In genomic region chr2:174344996-174345395, GRCm38 (mm10) we compare ENCODE assay signal across 8 mouse cellular contexts. TPM values are rescaled to one million over a fixed set of nuclear protein-coding genes. Genes with fewer than 3 reads are reported as not detected.
DNase-seq lines count a peak whose midpoint lies in the region; ATAC-seq and TF ChIP-seq lines count a peak whose summit lies in the region.
"Had no signal": no experiment of that assay in that cellular context is flagged by ENCODE, and none has a peak within 500 bp of the region (broad histone marks: within the 10 kb centered on the region; RNA-seq: fewer than 3 reads in every experiment).

No protein-coding gene starts in this region.

- no peaks in the 10 kb centered on the region for H3K9me3 ChIP-seq in intestine, embryonic 14.5 days (ENCODE audit: control insufficient read depth, low read length)
- H3K9me3 ChIP-seq in intestine, embryonic 15.5 days, result no peaks in the 10 kb centered on the region
- H3K9me3 ChIP-seq in midbrain, embryonic 15.5 days, result no peaks in the 10 kb centered on the region
- no peaks in the 10 kb centered on the region for H3K9me3 ChIP-seq in midbrain, embryonic 11.5 days (ENCODE audit: control insufficient read depth, low read length)
- no peaks in the 10 kb centered on the region for H3K9me3 ChIP-seq in heart, postnatal 0 days (replicated peaks; ENCODE audit: control insufficient read depth, low read length)
- no peaks in the 10 kb centered on the region for H3K9me3 ChIP-seq in stomach, postnatal 0 days (ENCODE audit: control insufficient read depth, low read length)

- peak overlapping the region; percentile 85; the same call in 1 of the 2 replicates for H3K27ac ChIP-seq in intestine, embryonic 14.5 days (ENCODE audit: low read depth)
- H3K27ac ChIP-seq in intestine, embryonic 15.5 days, result no peak overlapping the region
- H3K27ac ChIP-seq in midbrain, embryonic 15.5 days, result peak overlapping the region; percentile 26
- no peak overlapping the region for H3K27ac ChIP-seq in midbrain, embryonic 11.5 days (ENCODE audit: low read depth, low read length)
- peak overlapping the region; percentile 84 for H3K27ac ChIP-seq in heart, postnatal 0 days (ENCODE audit: low read depth)
- H3K27ac ChIP-seq in stomach, postnatal 0 days (replicated peaks), result 0 out of 2 replicates have a peak overlapping the region, but pooled peaks have one; percentile 49

- H3K4me3 ChIP-seq in intestine, embryonic 14.5 days (ENCODE audit: low read depth, low read length), result no peak overlapping the region
- H3K4me3 ChIP-seq in intestine, embryonic 15.5 days (replicated peaks), result no peak overlapping the region
- no peak overlapping the region for H3K4me3 ChIP-seq in midbrain, embryonic 15.5 days
- H3K4me3 ChIP-seq in midbrain, embryonic 11.5 days (ENCODE audit: low read depth, low read length), result no peak overlapping the region
- no peak overlapping the region for H3K4me3 ChIP-seq in heart, postnatal 0 days (ENCODE audit: low read depth, low read length)
- no peak overlapping the region for H3K4me3 ChIP-seq in stomach, postnatal 0 days (ENCODE audit: low read depth, low read length)

- 93% methylated on average over 16 of the region's 16 CpGs for WGBS in intestine, embryonic 14.5 days
- WGBS in intestine, embryonic 15.5 days, result 96% methylated on average over 16 of the region's 16 CpGs
- WGBS in midbrain, embryonic 15.5 days, result 92% methylated on average over 16 of the region's 16 CpGs
- WGBS in midbrain, embryonic 11.5 days, result 97% methylated on average over 16 of the region's 16 CpGs
- 87% methylated on average over 16 of the region's 16 CpGs for WGBS in heart, postnatal 0 days
- WGBS in stomach, postnatal 0 days, result 91% methylated on average over 16 of the region's 16 CpGs

- H3K36me3 ChIP-seq in intestine, embryonic 14.5 days (ENCODE audit: control insufficient read depth, insufficient read depth, low read length), result peaks cover 65% of the 10 kb centered on the region
- peaks cover 26% of the 10 kb centered on the region for H3K36me3 ChIP-seq in intestine, embryonic 15.5 days
- peaks cover 28% of the 10 kb centered on the region for H3K36me3 ChIP-seq in midbrain, embryonic 15.5 days (replicated peaks)
- H3K36me3 ChIP-seq in midbrain, embryonic 11.5 days (ENCODE audit: control insufficient read depth, insufficient read depth, low read length), result peaks cover 28% of the 10 kb centered on the region
- H3K36me3 ChIP-seq in heart, postnatal 0 days (replicated peaks; ENCODE audit: control insufficient read depth, insufficient read depth, low read length), result peaks cover 41% of the 10 kb centered on the region
- H3K36me3 ChIP-seq in stomach, postnatal 0 days (ENCODE audit: control insufficient read depth, insufficient read depth, low read length), result peaks cover 21% of the 10 kb centered on the region

- H3K27me3 ChIP-seq in intestine, embryonic 14.5 days (replicated peaks; ENCODE audit: control insufficient read depth, insufficient read depth, low read length), result no peaks in the 10 kb centered on the region
- no peaks in the 10 kb centered on the region for H3K27me3 ChIP-seq in intestine, embryonic 15.5 days (replicated peaks)
- no peaks in the 10 kb centered on the region for H3K27me3 ChIP-seq in midbrain, embryonic 15.5 days (replicated peaks)
- H3K27me3 ChIP-seq in midbrain, embryonic 11.5 days (ENCODE audit: control insufficient read depth, insufficient read depth, low read length), result no peaks in the 10 kb centered on the region
- H3K27me3 ChIP-seq in heart, postnatal 0 days (ENCODE audit: control insufficient read depth, insufficient read depth, low read length), result no peaks in the 10 kb centered on the region
- no peaks in the 10 kb centered on the region for H3K27me3 ChIP-seq in stomach, postnatal 0 days (ENCODE audit: control insufficient read depth, insufficient read depth, low read length)

- DNase-seq in intestine, embryonic 14.5 days (ENCODE audit: low spot score), result no peak
- DNase-seq in midbrain, embryonic 11.5 days (ENCODE audit: low spot score, missing footprints), result no peak
- DNase-seq in heart, postnatal 0 days (ENCODE audit: low spot score), result no peak
- no peak for DNase-seq in stomach, postnatal 0 days (ENCODE audit: low spot score)
- no peak for DNase-seq in urinary bladder, adult 18-20 months (ENCODE audit: low spot score in 2 of 2)
- DNase-seq: embryo, embryonic 11 days had no signal

- TF ChIP-seq CTCF in heart, postnatal 0 days (IDR thresholded peaks at IDR 0.05; ENCODE audit: low read depth), result no peak
- TF ChIP-seq CTCF in stomach, postnatal 0 days (IDR thresholded peaks at IDR 0.05; ENCODE audit: low read depth), result no peak

- no peak for ATAC-seq in intestine, embryonic 14.5 days (replicated peaks; ENCODE audit: low FRiP score, low TSS enrichment, low read depth)
- ATAC-seq in intestine, embryonic 15.5 days, result no peak
- ATAC-seq in midbrain, embryonic 15.5 days (replicated peaks), result no peak
- ATAC-seq in midbrain, embryonic 11.5 days (ENCODE audit: low FRiP score), result no peak
- no peak for ATAC-seq in heart, postnatal 0 days (ENCODE audit: insufficient read depth, low read depth)
- no peak for ATAC-seq in stomach, postnatal 0 days (ENCODE audit: low FRiP score, low TSS enrichment)

- no peak overlapping the region for H3K4me2 ChIP-seq in intestine, embryonic 14.5 days (ENCODE audit: low read length)
- H3K4me2 ChIP-seq in intestine, embryonic 15.5 days (replicated peaks), result no peak overlapping the region
- H3K4me2 ChIP-seq in midbrain, embryonic 15.5 days, result no peak overlapping the region
- no peak overlapping the region for H3K4me2 ChIP-seq in midbrain, embryonic 11.5 days
- 0 out of 2 replicates have a peak overlapping the region, but pooled peaks have one; percentile 38 for H3K4me2 ChIP-seq in heart, postnatal 0 days (ENCODE audit: low read depth, low read length)
- no peak overlapping the region for H3K4me2 ChIP-seq in stomach, postnatal 0 days (replicated peaks; ENCODE audit: low read depth)

- H3K4me1 ChIP-seq in intestine, embryonic 14.5 days (replicated peaks; ENCODE audit: control insufficient read depth, insufficient read depth, low read length), result peaks cover 37% of the 10 kb centered on the region
- H3K4me1 ChIP-seq in intestine, embryonic 15.5 days (replicated peaks), result peaks cover 24% of the 10 kb centered on the region
- peaks cover 27% of the 10 kb centered on the region for H3K4me1 ChIP-seq in midbrain, embryonic 15.5 days
- peaks cover 13% of the 10 kb centered on the region for H3K4me1 ChIP-seq in midbrain, embryonic 11.5 days (ENCODE audit: control insufficient read depth, insufficient read depth, low read length)
- peaks cover 40% of the 10 kb centered on the region for H3K4me1 ChIP-seq in heart, postnatal 0 days (ENCODE audit: control insufficient read depth, insufficient read depth)
- H3K4me1 ChIP-seq in stomach, postnatal 0 days (replicated peaks; ENCODE audit: control insufficient read depth, insufficient read depth), result peaks cover 7% of the 10 kb centered on the region

- H3K9ac ChIP-seq in intestine, embryonic 14.5 days (ENCODE audit: low read length), result no peak overlapping the region
- no peak overlapping the region for H3K9ac ChIP-seq in intestine, embryonic 15.5 days
- H3K9ac ChIP-seq in midbrain, embryonic 15.5 days, result no peak overlapping the region
- H3K9ac ChIP-seq in midbrain, embryonic 11.5 days (ENCODE audit: low read length), result no peak overlapping the region
- no peak overlapping the region for H3K9ac ChIP-seq in heart, postnatal 0 days (replicated peaks; ENCODE audit: low read depth, low read length)
- H3K9ac ChIP-seq in stomach, postnatal 0 days (ENCODE audit: low read length), result no peak overlapping the region

- TF ChIP-seq EP300 in heart, postnatal 0 days (IDR thresholded peaks at IDR 0.05; ENCODE audit: low read depth), result no peak
- TF ChIP-seq EP300 in stomach, postnatal 0 days (optimal IDR thresholded peaks at IDR 0.05), result no peak

RNA-seq across cellular contexts. Expression of gene Gm20721, which starts 1.5 kb away (rescaled TPM):
- 8.2 and 12.6 TPM in 2 replicates for polyA plus RNA-seq in intestine, embryonic 14.5 days (2014; fragmentation: Nextera tagmentation; extraction: Ambion mirVana)
- polyA plus RNA-seq in intestine, embryonic 15.5 days (2015; fragmentation: Nextera tagmentation; extraction: Ambion mirVana), result 29.6 and 40.8 TPM in 2 replicates
- polyA plus RNA-seq in midbrain, embryonic 15.5 days (2015; fragmentation: Nextera tagmentation; extraction: Ambion mirVana), result 8.2 and 16.1 TPM in 2 replicates
- polyA plus RNA-seq in midbrain, embryonic 11.5 days (2014; fragmentation: Nextera tagmentation; extraction: Ambion mirVana), result 9.5 and 15.7 TPM in 2 replicates
- total RNA-seq in heart, postnatal 0 days (2014; rRNA removed; ENCODE audit: low replicate concordance), result not detected in 2 replicates
- 11.3 and 15.8 TPM in 2 replicates for polyA plus RNA-seq in heart, postnatal 0 days (2015; fragmentation: Nextera tagmentation; extraction: Ambion mirVana)
- polyA plus RNA-seq in stomach, postnatal 0 days (2015; fragmentation: Nextera tagmentation; extraction: Ambion mirVana), result 5.8 and 7.9 TPM in 2 replicates

Comparison
In these comparisons a context has a peak if more than half of its experiments do, and no peak if none do; other contexts are left out.
1. H3K27ac ChIP-seq: peak in intestine, embryonic 14.5 days (single experiment), midbrain, embryonic 15.5 days (single experiment), heart, postnatal 0 days (single experiment) and stomach, postnatal 0 days (single experiment); none in intestine, embryonic 15.5 days (single experiment) and midbrain, embryonic 11.5 days (single experiment).